Mouse (Mus musculus) CH12.LX (cell line): ENCODE data around the gene Ccser1.

Experiments
- CHD2 ChIP-seq: IDR thresholded peaks from 2 replicates; pipeline ENCODE4 v1.6.1; 2011; ENCODE audit warnings: low read length, improper control_type of control experiment
- EP300 ChIP-seq: IDR thresholded peaks from 2 replicates; pipeline ENCODE4 v1.6.1; 2011; ENCODE audit warnings: low read length, improper control_type of control experiment
- GABPA ChIP-seq: IDR thresholded peaks from 2 replicates; pipeline ENCODE4 v1.6.1; 2012; ENCODE audit warnings: low read depth, low read length, improper control_type of control experiment, inconsistent platforms; ENCODE audit not compliant: insufficient replicate concordance
- MAX ChIP-seq: IDR thresholded peaks from 2 replicates; pipeline ENCODE4 v1.6.1; 2011; ENCODE audit warnings: low read length, improper control_type of control experiment
- MYC ChIP-seq: IDR thresholded peaks from 2 replicates; pipeline ENCODE4 v1.6.1; 2011; ENCODE audit warnings: low read depth, mild to moderate bottlenecking, improper control_type of control experiment, low read length
- NRF1 ChIP-seq: IDR thresholded peaks from 2 replicates; pipeline ENCODE4 v1.6.1; 2014; ENCODE audit warnings: low read depth, mild to moderate bottlenecking, inconsistent platforms, low read length, improper control_type of control experiment, moderate library complexity
- POLR2AphosphoS2 ChIP-seq: IDR thresholded peaks from 2 replicates; pipeline ENCODE4 v1.6.1; 2011; ENCODE audit warnings: low read depth, low read length, improper control_type of control experiment
- RCOR1 ChIP-seq: conservative IDR thresholded peaks from 2 replicates; pipeline ENCODE4 v1.6.1; 2012; ENCODE audit warnings: low read depth, mild to moderate bottlenecking, inconsistent platforms, low read length, improper control_type of control experiment

- TF ChIP-seq MAX = no peak
- no peak for TF ChIP-seq CHD2
- TF ChIP-seq NRF1 = no peak
- TF ChIP-seq MYC = no peak
- no peak for TF ChIP-seq EP300
- TF ChIP-seq RCOR1 = no peak
- TF ChIP-seq GABPA = no peak
- no peak for TF ChIP-seq POLR2AphosphoS2
Observed at GRCm38 (mm10) chr6:61805481-61805880, 625.4 kb downstream of the Ccser1 start.
